Mouse (Mus musculus) urinary bladder, postnatal 0 days (tissue): ENCODE results near the gene Scn2a. TPM values are rescaled to one million over a fixed set of nuclear protein-coding genes. Genes with fewer than 3 reads are reported as not detected.

Experiments
- polyA plus RNA-seq: library from polyadenylated mRNA; unstranded; fragments of >200 nt; fragmentation: Nextera tagmentation; extraction: Ambion mirVana; gene quantifications from 2 replicates; pipeline ENCODE4 v1.2.1, GENCODE M21; 2015

The Scn2a gene
- polyA plus RNA-seq: 1.9 and 3.2 TPM in 2 replicates

GRCm38 (mm10) chr2:65620556-65621166 lies at the start of gene Scn2a:
Gene Scn2a (plus strand): TSS chr2:65620771.

Other genes with a start within 250 kb of the Scn2a start
- 0.02 and 0.06 TPM in 2 replicates for gene Scn3a, start 53.1 kb upstream of the Scn2a start, polyA plus RNA-seq
- 0.11 TPM in 1 of 2 replicates, not detected in the other for gene Csrnp3, start 225.0 kb downstream of the Scn2a start, polyA plus RNA-seq